Comparison of ENCODE assay signal across 9 mouse cellular contexts in the genomic region with DNA sequence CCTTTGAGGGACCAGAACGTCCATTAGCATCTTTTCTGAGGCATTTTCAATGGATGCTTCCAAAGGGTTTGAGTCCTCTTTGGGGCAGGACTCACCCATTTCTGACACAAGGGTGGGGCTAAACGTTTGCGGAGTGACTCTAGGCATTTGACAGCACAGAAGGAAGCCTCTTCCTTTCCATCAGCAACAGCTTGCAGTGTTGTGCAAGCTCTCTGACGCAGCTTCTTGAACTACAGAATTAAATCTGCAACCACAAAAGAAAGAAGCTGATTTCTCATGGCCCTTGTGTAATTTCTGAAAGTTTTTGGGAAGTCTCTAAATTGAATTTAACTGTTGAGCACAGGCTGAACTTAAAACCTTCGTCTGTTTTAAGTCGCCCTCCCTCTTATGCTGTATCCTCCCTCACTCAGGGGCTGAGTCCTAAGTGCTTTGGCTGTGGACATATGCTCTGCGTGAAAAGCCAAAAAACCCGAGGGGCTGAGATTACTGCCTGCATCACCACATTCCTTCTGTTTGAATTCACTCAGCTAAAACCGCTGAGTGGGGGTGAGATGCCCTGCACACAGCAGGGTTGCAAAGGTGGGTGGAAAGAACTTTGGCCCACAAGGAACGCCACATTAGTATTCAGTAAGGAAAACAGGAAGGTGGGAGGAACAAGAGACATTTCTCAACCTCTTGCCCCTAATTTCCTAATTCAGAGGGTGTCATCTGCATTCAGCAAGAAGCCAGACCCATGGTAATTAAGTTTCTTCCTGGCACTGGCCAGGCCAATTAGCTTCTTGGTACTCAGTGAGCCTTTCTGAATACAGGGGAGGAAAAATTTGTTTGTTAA.
DNase-seq lines count a peak whose midpoint lies in the region; ATAC-seq and TF ChIP-seq lines count a peak whose summit lies in the region.
"Had no signal": no experiment of that assay in that cellular context is flagged by ENCODE, and none has a peak within 500 bp of the region (broad histone marks: within the 10 kb centered on the region; RNA-seq: fewer than 3 reads in every experiment).

No protein-coding gene starts in this region.

- H3K4me3 ChIP-seq in limb, embryonic 15.5 days, result no peak overlapping the region
- no peak overlapping the region for H3K4me3 ChIP-seq in limb, embryonic 10.5 days
- H3K4me3 ChIP-seq in lung, embryonic 14.5 days (ENCODE audit: low read depth, low read length), result no peak overlapping the region
- no peak overlapping the region for H3K4me3 ChIP-seq in stomach, embryonic 15.5 days (replicated peaks)

- peak overlapping the region; percentile 7; the same call in 1 of the 2 replicates for H3K27ac ChIP-seq in limb, embryonic 15.5 days
- no peak overlapping the region for H3K27ac ChIP-seq in limb, embryonic 10.5 days
- peak overlapping the region; percentile 75 for H3K27ac ChIP-seq in lung, embryonic 14.5 days (ENCODE audit: low read depth)
- H3K27ac ChIP-seq in stomach, embryonic 15.5 days, result peak overlapping the region; percentile 16
- H3K27ac ChIP-seq: liver, embryonic 14.5 days had no signal

- H3K9me3 ChIP-seq in limb, embryonic 15.5 days, result no peaks in the 10 kb centered on the region
- no peaks in the 10 kb centered on the region for H3K9me3 ChIP-seq in limb, embryonic 10.5 days (replicated peaks)
- no peaks in the 10 kb centered on the region for H3K9me3 ChIP-seq in lung, embryonic 14.5 days (ENCODE audit: low read depth, low read length)
- no peaks in the 10 kb centered on the region for H3K9me3 ChIP-seq in stomach, embryonic 15.5 days

- no peak for TF ChIP-seq CTCF in lung, embryonic 14.5 days (IDR thresholded peaks at IDR 0.05; ENCODE audit: low read depth)

- H3K36me3 ChIP-seq in limb, embryonic 15.5 days, result no peaks in the 10 kb centered on the region
- no peaks in the 10 kb centered on the region for H3K36me3 ChIP-seq in limb, embryonic 10.5 days
- H3K36me3 ChIP-seq in lung, embryonic 14.5 days (ENCODE audit: insufficient read depth), result no peaks in the 10 kb centered on the region
- H3K36me3 ChIP-seq in stomach, embryonic 15.5 days, result no peaks in the 10 kb centered on the region

- WGBS in limb, embryonic 15.5 days, result 31% methylated on average over 10 of the region's 10 CpGs
- WGBS in limb, embryonic 10.5 days, result 38% methylated on average over 10 of the region's 10 CpGs
- 21% methylated on average over 10 of the region's 10 CpGs for WGBS in lung, embryonic 14.5 days
- WGBS in stomach, embryonic 15.5 days, result 30% methylated on average over 10 of the region's 10 CpGs

- H3K27me3 ChIP-seq in limb, embryonic 15.5 days, result no peaks in the 10 kb centered on the region
- no peaks in the 10 kb centered on the region for H3K27me3 ChIP-seq in limb, embryonic 10.5 days (ENCODE audit: low read depth, poor library complexity, severe bottlenecking)
- H3K27me3 ChIP-seq in lung, embryonic 14.5 days (ENCODE audit: insufficient read depth, low read length), result no peaks in the 10 kb centered on the region
- H3K27me3 ChIP-seq in stomach, embryonic 15.5 days (replicated peaks), result no peaks in the 10 kb centered on the region

- no peak overlapping the region for H3K4me2 ChIP-seq in limb, embryonic 15.5 days
- H3K4me2 ChIP-seq in lung, embryonic 14.5 days, result peak overlapping the region; percentile 31; the same call in 1 of the 2 replicates
- H3K4me2 ChIP-seq in stomach, embryonic 15.5 days, result 0 out of 2 replicates have a peak overlapping the region, but pooled peaks have one; percentile 8

- DNase-seq in limb, embryonic 10.5 days (ENCODE audit: low spot score), result no peak
- DNase-seq in c-Kit-positive CD71-negative TER-119-negative erythroid progenitor cells, embryonic 14.5 days (ENCODE audit: low read depth), result peak; percentile 40
- peak; percentile 53 to 68 for DNase-seq in heart, adult 9 months (ENCODE audit: low spot score in 2 of 2)
- peak; percentile 84 for DNase-seq in lung, embryonic 14.5 days
- DNase-seq in right cerebral cortex, postnatal 25 days, result no peak

- peaks cover 7% of the 10 kb centered on the region; the same call in 1 of the 2 replicates for H3K4me1 ChIP-seq in limb, embryonic 15.5 days
- H3K4me1 ChIP-seq in limb, embryonic 10.5 days, result peaks cover 38% of the 10 kb centered on the region
- peaks cover 6% of the 10 kb centered on the region for H3K4me1 ChIP-seq in lung, embryonic 14.5 days (ENCODE audit: insufficient read depth)
- no peaks in the 10 kb centered on the region for H3K4me1 ChIP-seq in stomach, embryonic 15.5 days

- H3K9ac ChIP-seq in limb, embryonic 15.5 days, result no peak overlapping the region
- no peak overlapping the region for H3K9ac ChIP-seq in lung, embryonic 14.5 days
- H3K9ac ChIP-seq in stomach, embryonic 15.5 days, result no peak overlapping the region
- H3K9ac ChIP-seq: liver, embryonic 14.5 days had no signal

- no peak for ATAC-seq in limb, embryonic 15.5 days (ENCODE audit: insufficient number of reproducible peaks, low FRiP score, low TSS enrichment, low read depth)
- peak; percentile 86 for ATAC-seq in lung, embryonic 14.5 days (ENCODE audit: insufficient read depth)
- no peak for ATAC-seq in stomach, embryonic 15.5 days (ENCODE audit: insufficient read depth, low FRiP score, low read depth)
- no peak for ATAC-seq in activated CD4-positive, CD25-positive, alpha-beta regulatory T cell, adult 4 months

Comparison
In these comparisons a context has a peak if more than half of its experiments do, and no peak if none do; other contexts are left out.
1. DNase-seq: peak in c-Kit-positive CD71-negative TER-119-negative erythroid progenitor cells, embryonic 14.5 days (single experiment), heart, adult 9 months (2 of 2) and lung, embryonic 14.5 days (single experiment); none in limb, embryonic 10.5 days (single experiment) and right cerebral cortex, postnatal 25 days (single experiment).